Mouse (Mus musculus) lung, adult 2 months (tissue): ENCODE data around the gene Atoh8.

Source experiments
- CTCF ChIP-seq: fragments of 200-500 bp; IDR thresholded peaks from 2 replicates; pipeline ENCODE4 v1.5.1; 2011; ENCODE audit warnings: mild to moderate bottlenecking, low read length, control low read depth; ENCODE audit not compliant: insufficient read depth
- POLR2A ChIP-seq: fragments of 200-500 bp; IDR thresholded peaks from 2 replicates; pipeline ENCODE4 v1.6.1; 2011; ENCODE audit warnings: low read depth, mild to moderate bottlenecking, control low read depth, low read length, borderline replicate concordance; ENCODE audit errors: extremely low read depth

DNA sequence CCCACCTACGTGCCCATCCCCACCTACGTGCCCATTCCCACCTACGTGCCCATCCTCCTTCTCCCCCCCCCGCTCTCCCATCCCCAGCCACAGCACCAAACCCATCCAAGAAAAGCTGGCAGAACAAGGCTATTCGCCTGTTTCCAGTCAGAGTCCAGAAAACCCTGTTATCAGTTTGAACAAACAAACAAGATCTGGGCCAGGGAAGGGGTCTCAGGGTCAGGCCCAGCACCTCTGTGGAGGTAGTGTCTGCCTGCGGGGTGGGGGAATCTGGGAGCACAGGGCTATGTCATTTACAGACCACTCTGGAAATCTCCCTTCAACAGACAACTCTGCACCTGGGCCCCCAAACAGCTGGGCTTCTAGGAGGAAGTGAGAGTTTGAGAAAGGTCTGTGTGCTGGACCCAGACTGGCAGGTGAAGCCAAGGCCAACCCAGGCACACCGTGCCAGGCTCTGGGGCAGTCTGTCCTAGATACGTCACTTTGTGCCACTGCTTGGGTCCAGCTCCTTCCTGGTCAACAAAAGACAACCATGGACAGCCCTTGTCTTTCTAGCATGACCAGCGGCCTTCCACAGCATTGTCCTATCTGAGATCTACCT lies 7.6 kb downstream of the Atoh8 start:
- TF ChIP-seq POLR2A: no peak
- no peak for TF ChIP-seq CTCF
